Mouse (Mus musculus) ZHBTc4 (cell line): ENCODE measurements around the gene Rora.
A peak's percentile ranks its signal among the peaks of the same experiment; 100 is the strongest.

Experiments used
- DNase-seq: peaks from one replicate; pipeline ENCODE4 v3.0.0-alpha.2; 2011; ENCODE audit warnings: low read depth, low spot score

Rora gene

DNA sequence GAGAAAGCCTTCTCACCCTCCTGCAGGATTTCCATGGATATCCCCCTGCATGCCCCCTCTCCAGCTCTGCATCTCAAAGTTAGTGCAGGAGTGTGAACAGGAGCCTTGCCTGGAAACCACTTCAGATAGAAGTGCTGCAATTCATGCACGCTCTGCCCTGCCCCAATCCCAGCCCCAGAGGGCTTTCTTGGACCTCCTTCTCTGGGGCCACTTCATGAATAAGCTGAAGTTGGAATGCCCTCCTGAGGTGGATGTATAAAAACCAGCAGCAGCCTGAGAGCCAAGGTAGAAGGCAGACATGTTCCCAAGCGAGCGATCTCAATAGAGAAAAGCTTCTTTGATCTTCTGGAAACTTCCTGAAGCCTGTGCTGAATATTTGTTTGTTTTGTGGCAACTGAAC, 572.8 kb downstream of the Rora start:
- no peak for DNase-seq

DNA sequence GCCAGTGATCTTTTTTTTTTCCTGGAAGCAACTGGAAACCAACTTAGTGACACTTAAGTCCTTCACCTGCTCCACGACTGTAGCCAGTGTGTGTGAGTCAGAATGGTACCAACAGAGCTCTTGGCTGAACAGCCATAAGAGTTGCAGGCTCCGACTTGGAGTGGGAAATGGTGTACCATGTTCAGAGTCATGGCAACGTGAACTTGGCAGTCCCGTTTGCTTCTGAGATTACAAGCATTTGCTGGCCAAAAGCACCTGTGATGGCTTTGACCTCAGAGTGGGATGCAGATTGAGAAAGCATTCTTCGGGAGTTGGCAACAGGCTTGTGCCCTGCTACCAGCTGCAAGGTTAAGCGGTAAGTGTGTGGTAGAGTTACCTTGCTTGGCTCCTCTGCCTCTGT, 574.2 kb downstream of the Rora start:
- DNase-seq: no peak

DNA sequence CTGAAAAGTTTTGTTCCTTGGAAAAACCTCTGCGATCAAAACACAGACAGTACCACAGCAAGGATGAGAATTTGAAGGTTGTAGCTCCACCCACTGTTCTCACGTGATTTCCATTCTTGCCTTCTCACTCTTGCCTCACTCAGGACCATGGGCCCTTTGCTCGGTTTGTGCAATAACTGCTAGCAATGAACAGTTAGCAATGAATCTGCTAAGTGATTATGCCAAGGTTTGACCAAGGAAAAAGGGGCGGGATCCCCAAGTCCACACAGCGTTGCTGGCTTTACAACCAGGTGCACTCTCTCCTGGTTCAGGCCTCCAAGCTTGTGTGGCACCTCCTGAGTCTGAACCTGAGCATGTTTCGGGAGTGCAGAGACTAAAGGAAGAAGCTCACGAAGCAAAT, 576.3 kb downstream of the Rora start:
- DNase-seq: peak; percentile 8

DNA sequence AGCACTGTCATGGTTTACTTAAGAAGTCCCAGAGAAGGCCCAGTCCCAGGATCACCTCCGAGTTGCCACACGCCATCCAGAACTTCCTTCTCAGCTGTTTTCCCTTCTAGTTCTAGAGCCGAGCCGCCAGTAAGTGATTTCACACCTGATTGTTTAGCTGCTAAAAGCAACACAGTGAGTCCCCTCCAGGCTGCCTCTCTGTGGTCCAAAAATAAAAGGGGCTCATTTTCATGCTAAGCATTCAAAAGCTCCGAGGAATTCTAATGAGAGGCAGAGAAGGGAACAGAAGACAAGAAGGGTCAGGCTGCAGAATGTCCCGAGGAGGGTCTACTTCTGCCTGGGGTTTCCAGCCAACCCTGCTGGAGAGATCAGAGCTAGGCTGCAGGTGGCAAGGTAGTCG, 580.9 kb downstream of the Rora start:
- DNase-seq: peak; percentile 14

DNA sequence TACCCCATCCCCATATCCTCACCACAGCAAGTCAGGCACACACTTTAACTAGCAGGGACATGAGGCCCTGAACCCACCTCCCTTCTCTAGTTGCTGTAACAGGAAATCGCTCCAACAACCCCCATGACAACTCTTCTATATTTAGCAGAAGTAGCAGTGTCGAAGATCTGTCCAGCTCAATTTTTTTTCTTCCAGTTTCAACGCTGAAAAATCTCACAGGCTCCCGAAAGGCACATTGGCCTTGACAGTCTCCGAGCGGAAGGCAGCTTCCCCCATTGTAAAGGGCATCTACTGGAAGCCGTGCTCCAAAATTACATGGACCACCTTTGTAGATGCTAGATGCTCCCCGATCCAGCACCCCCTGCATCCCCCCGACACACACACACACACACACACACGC, 583.7 kb downstream of the Rora start:
- DNase-seq: no peak

DNA sequence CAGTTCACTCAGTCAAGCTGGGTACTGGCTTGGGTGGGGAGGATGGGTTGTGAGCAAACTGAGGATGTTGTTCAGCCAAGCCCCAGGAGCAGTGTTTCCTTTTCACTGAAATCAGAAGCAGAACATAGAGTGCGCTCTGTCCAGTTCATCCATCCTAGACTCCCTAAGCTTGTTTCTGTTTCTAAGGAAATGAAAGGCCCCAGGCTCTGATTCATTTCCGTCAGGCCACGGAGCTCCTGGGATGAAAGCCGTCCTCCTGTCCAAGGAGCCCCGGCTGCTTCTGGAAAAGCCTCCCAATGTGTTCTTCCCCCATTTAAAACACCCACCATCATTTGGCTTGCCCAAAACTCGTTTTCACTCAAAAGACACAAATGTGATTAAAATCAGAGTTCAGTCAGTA, 589.0 kb downstream of the Rora start:
- DNase-seq: no peak

DNA sequence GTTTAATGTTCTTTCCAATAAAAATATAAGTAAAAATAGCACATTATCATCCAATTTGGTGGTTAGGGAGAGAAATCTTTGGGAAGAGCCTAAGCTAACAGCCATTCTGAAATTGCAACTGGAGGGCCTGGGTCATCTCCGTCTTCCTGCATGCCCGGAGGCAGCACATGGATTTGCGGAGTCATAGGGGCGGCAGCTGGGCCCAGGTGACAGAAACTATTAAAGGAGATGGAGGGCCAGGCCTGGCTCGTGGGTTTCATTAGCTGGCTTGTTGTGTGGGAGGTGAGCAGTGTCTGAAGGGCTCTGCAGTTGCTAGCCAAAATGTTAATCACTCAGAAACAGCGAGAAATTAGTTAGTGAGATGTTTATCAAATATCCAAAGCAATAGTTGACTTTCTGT, 590.0 kb downstream of the Rora start:
- DNase-seq: no peak

DNA sequence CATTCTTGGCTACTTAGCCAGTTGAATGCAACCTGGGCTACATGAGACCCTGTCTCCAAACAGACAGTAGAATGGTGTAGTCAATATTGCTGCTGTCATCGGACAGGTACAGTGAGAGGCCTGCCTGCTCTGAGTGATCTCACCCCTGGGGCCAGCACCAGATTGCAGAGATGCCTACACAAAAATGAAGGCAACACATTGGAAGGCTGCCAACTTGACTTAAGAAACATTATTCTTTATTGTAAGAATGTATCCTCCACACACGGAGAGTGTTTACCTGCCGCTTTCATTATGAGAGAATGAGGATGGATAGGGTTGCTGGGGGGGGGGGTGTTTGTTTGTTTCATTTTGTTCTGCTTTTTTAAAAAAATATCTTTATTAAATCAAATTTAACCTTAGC, 592.6 kb downstream of the Rora start:
- DNase-seq: no peak

DNA sequence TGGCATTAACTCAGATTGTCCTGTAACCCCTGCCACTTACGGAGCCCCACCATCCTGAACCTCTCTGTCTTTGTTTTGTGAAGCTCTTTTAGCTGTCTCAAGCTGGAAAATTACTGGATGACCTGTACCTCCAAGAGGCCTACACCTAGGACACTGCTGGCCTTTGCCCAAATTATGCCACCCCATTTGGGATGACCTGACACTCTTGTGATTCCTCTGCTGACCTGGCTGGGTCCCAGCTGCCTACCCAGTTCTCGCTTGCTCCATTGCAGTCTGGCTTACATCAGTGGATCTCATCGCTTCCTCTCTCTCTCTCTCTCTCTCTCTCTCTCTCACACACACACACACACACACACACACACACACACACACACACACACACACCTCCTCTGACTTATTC, 596.0 kb downstream of the Rora start:
- DNase-seq: no peak

DNA sequence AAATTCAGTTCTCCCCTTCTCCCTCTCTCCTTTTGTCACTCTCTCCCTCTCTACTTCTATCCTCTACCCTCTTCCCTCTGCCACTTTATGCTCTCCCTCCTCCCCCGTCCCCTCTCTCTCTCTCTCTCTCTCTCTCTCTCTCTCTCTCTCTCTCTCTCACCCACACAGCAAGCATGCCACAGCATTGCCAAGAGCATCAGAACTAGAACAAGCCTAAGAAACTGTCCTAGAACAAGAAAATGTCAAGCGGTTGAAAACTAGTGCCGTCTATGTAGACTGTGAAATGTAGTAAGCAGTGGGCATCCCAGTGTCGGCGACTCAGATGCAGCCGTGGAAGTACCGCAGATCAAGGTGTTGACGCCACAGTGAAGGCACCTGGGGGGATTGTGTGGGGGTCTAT, 596.7 kb downstream of the Rora start:
- DNase-seq: no peak

DNA sequence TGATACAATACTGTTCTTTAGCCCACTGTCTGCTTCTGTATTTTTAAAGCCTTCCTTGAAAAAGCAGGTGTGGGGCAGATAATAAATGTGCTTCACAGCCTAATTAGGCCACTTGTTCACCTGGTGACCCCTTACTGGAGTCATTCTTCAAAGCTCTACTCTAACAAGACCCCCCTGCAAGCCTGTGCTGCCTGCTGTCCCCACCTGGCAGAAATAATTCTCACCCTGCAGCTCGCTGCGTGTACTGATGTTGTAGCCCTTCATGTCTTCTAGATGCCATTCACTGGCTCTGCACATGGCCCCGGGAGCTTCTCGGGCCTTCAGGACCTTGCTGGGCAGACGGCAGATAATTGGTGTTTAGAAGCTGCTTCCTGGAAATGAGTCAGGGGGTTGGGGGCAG, 604.9 kb downstream of the Rora start:
- DNase-seq: no peak

DNA sequence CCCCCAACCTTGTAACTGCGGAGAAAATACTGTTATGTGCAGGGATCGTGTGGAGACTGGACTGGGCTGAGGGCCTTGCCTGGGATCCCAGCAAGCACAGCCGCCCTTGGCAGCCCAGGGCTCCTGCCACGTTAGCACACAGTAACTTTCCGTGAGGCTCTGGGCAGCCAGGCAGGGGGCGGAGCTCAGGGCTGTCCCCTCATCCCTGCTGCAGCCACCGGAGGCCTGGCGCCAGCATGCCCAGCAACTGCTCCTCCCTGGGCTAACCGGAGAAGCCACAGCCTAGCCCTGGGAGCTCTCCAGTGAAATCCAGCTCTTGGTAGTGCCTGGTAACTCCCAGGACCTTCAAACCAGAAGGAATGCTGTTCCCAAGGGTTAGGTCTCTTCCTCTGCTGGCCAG, 605.8 kb downstream of the Rora start:
- DNase-seq: peak; percentile 16

DNA sequence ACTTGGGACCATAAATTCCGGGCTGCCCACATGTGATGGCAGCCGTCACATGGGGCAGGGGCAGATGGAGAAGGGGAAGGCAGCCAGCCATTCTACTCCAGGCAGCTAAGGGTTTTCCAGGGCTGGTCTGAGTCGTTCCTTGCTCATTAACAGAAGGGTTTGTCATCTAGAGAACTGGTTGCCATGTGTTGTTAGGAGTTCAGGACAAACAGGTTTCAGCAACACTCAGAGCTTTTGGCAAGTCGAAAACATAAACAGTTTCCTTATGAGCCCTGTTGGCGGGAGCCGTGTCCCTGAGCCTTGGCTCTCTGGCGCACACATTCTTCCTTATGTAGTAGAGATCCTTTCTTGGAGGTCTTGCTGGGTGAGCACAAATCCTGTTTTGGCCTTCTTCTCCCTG, 611.6 kb downstream of the Rora start:
- no peak for DNase-seq

DNA sequence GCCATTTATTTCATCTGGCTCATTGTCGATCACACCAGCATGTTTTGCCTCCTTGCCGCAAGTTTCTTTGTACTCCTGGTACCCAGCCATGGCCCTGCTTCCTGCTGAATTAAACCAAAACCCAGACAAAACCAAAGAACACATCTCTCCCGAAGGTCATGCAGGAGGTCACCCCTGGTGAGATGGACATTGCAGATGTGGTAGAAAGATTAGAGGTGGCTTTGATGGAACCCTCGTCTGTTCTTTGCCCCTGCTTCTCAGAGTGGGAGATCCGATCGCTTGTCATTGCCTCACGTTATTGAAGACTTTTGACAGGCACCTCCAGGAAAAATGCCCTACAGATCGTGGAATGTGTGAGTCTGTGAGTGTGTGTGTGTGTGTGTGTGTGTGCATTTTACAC, 616.8 kb downstream of the Rora start:
- DNase-seq: no peak

DNA sequence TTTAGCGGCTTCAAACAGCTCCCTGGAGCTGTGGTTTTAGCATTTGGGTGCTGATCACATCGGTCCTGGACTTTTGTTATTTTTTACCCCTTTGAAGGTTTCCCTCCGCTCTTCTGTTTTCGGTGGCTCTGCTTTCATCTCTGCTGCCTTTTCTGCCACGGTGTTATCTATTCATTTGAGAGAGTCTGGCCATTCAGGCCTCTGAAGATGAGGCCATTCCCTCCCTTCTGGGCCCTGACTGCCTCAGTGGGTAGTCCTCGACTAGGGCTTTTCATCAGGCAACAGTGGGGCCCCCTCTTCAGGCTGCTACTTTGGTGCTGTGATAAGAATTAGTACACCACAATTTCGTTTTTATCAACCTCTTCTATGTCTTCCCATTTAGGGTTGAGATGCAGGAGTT, 617.3 kb downstream of the Rora start:
- DNase-seq: no peak

DNA sequence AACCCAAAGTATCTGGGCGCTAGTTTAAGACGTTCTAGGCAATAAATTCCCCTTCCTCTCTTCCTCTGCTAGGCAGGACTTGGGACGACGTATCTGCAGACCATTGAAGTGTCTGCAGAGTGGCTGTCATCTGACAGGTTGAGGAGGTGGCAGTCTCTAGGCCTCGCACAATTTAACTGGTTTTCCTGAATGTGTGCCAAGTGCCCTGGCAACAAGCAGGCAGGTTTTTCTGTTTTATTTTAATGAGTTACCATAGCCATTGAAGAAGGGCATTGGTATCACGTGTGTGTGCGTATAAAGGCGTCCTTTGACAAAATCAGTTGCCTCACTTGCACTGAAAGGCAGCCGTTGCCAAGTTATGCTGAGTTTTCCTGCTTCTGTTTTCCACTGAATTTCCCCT, 619.3 kb downstream of the Rora start:
- no peak for DNase-seq

DNA sequence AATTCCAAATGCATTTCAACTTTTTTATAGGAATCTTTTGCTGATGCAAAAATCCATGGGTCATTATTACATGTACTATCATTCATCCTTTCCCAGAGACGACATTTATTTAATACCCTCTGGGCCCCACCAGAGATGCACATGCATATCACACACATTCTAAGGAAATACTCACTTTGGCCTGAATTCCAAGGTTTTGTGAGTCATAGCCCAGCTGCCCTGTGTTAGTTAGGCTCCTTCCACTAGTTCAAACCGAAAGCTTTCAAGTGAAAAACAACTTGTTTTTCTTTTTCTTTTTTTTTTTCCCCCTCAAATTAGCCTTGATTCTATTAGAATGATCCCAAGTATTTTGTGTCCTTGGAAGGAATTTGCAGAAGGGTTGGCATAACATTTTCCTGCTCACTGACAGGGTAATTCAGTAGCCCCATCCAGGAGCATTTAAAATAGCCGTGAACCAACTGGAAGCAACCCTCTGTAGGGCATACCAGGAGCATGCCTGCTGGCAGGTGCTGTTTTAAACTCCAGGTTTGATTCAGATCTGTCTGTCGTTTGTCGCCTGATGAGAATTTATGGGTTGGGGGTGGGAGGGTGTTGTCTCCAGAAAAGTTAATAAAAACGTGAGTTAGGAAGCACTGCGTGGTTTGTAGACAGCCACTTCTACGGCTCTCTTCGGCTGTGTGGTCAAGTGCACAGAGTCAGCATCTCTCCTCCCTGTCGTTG, 621.3 kb downstream of the Rora start:
- no peak for DNase-seq

DNA sequence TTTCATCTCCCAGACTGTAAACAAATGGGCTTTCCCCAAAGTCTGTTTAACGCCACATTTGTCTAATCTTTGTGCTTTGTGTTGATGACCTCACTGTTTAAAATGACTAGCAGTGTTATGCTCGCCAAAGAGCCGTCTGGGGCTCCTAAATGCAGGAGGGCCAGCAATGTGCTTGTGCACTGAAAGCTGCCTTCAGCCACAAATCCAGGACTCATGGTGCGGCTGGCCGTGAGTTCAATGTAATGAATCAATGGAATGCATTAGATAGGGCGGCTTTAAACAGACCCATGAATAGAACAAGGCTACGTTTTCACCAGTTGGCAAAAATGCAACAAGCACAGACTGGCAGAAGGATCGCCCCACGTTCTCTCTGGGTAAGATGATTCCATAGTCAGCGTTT, 623.7 kb downstream of the Rora start:
- no peak for DNase-seq

DNA sequence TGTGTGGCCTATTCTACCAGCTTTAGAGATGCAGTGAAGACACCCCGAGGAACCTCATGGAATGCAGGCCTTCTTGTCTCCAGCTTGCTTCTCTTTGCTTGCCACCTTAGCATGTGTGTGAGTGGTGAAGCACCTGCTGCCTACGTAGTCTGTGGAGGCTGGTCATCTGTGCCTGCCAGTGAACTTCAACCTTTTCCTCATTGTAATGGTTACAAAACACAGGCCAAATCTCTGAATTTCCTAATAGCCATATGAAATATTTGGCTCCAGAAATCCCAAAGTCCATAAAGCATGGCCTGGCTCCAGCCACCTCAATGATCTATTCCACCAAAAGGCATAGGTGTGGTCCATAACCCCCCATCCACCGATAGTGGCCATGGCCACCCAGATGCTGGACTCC, 631.4 kb downstream of the Rora start:
- DNase-seq: no peak

DNA sequence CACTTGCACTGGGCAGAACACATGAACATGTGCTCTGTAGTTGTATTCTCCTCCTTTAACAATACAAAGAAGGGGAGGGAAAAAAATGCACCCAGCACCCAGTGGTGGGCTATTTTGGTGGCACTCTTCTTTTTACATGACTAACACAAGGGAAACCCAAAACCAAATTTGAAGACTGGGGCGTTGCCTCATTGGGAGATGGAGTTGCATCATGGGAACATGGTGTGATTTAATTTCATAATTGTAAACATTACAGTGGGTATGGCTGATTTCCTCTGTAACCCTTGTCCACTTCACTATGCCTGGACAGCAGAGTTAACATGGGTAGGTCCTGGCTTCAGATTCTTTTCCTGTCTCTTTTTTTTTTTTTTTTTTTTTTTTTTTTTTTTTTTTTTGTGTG, 634.5 kb downstream of the Rora start:
- no peak for DNase-seq

DNA sequence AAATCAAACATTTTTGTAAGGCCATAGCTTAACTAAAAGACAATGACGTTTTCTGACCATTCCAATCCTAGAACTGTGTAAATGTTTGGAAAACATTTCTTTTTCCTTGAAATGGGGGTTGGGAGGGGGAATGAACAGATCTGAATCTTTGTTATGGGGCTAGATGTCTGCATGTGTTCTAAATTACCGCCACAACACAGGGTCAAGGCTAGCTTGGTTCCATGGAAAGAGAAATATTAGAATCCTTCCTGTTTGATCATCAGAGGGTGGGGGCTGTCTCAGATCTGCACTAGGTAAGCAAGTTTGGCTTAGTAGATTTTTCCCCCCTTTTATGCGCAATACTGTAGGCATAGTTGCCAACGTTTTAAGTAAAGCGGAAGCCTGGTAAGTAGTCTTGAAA, 635.0 kb downstream of the Rora start:
- no peak for DNase-seq

DNA sequence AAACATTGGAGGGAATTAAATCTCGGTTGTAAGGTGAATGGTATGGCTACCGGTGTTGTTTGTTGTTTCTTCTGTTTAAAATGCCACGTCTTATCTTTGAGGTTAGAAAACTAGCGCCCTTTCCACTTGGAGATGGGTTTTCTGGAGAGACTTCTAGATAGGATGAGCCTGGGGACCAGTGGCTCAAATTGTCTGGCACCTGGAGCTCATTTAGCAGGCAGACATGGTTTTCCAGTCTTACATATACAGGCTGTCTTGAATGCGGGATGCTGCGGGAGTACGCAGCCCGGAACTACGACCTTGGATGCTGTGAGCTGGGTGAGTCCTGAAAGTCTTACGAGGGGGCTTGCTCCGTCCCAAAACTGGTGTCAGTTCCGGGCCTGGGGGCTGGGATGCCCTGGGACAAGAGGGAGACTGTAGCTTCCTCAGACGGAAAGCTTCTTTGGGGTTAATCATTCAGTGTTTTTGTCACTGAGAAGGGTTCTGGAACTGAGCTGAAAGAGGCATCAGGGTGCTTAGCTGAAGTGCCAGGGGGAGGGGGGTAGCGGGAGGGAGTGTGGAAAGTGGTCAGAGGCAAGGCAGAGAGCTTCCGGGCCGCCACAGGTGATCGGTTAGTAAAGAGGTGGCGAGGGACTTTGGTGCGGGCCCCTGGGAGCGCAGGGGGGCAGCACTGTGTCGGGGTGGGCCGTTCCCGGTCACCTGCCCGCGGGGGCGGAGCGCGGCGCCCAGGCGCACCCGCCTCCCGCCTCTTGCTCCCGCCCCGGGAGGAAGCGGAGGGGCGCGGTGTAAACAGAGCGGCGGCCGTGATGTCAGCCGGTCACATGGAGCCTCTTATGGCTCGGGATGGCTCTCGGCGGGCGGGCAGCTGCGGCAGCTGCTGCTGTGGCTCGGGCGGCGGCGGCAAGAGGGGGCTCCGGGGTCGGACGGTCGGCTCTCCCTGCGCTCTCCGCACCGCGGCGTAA, 635.8 kb downstream of the Rora start:
- DNase-seq: peak; percentile 90
